Mouse (Mus musculus) olfactory bulb, adult 2 months (tissue): ENCODE results near the gene Pias4.

Source experiments
- CTCF ChIP-seq: fragments of 200-500 bp; IDR thresholded peaks from 2 replicates; pipeline ENCODE4 v1.5.1; 2012; ENCODE audit warnings: low read depth, mild to moderate bottlenecking, low read length, moderate library complexity; ENCODE audit not compliant: insufficient read depth
- POLR2A ChIP-seq: fragments of 200-500 bp; IDR thresholded peaks from 2 replicates; pipeline ENCODE4 v1.6.1; 2012; ENCODE audit warnings: mild to moderate bottlenecking, low read depth, low read length, moderate library complexity; ENCODE audit not compliant: insufficient read depth

DNA sequence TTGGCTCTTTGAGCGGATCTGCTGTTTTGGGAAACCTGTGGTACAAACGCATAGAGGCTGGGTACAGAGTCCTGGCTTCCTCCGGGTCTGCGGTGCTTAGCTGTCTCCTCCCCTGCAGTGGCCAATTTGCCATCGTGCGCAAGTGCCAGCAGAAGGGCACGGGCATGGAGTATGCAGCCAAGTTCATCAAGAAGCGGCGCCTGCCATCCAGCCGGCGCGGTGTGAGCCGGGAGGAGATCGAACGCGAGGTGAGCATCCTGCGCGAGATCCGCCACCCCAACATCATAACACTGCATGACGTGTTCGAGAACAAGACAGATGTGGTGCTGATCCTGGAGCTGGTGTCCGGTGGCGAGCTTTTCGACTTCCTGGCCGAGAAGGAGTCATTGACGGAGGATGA lies 22.1 kb upstream of the Pias4 start:
- TF ChIP-seq CTCF (no peak), POLR2A (no peak)
